Mouse (Mus musculus) forebrain, embryonic 16.5 days (tissue): ENCODE results near the gene Arntl2. TPM values are rescaled to one million over a fixed set of nuclear protein-coding genes. Genes with fewer than 3 reads are reported as not detected.

ENCODE experiments used
- ATAC-seq: fragments of 200-750 bp; cut with Nextera tagmentation; 2 replicates; pipeline ENCODE4 v1.8.0; 2017; ENCODE audit warnings: mild to moderate bottlenecking, moderate library complexity
- H3K27ac ChIP-seq: fragments of 300-500 bp; sonication (generic); 2 replicates; pipeline ENCODE4 v1.5.1; 2014; ENCODE audit warnings: low read length, control low read depth
- H3K27me3 ChIP-seq: fragments of 300-500 bp; sonication (generic); replicated peaks from 2 replicates; pipeline ENCODE4 v1.6.1; 2014; ENCODE audit warnings: low read length; ENCODE audit not compliant: control insufficient read depth, insufficient read depth
- H3K36me3 ChIP-seq: fragments of 300-500 bp; sonication (generic); 2 replicates; pipeline ENCODE4 v1.6.1; 2014; ENCODE audit not compliant: control insufficient read depth, insufficient read depth
- H3K4me1 ChIP-seq: fragments of 300-500 bp; sonication (generic); replicated peaks from 2 replicates; pipeline ENCODE4 v1.6.1; 2014; ENCODE audit warnings: low read length; ENCODE audit not compliant: control insufficient read depth, insufficient read depth
- H3K4me2 ChIP-seq: fragments of 300-500 bp; sonication (generic); 2 replicates; pipeline ENCODE4 v1.6.1; 2014; ENCODE audit warnings: mild to moderate bottlenecking, low read length, control low read depth
- H3K4me3 ChIP-seq: fragments of 300-500 bp; sonication (generic); replicated peaks from 2 replicates; pipeline ENCODE4 v1.5.1; 2014; ENCODE audit warnings: mild to moderate bottlenecking, low read length, control low read depth
- H3K9ac ChIP-seq: fragments of 300-500 bp; sonication (generic); replicated peaks from 2 replicates; pipeline ENCODE4 v1.6.1; 2014; ENCODE audit warnings: low read depth, low read length, control low read depth
- H3K9me3 ChIP-seq: fragments of 300-500 bp; sonication (generic); 2 replicates; pipeline ENCODE4 v1.6.1; 2016; ENCODE audit warnings: low read length; ENCODE audit not compliant: control insufficient read depth
- WGBS: fragments of 180-500 bp; shearing (Covaris S2); extraction: QIAGEN DNeasy Blood & Tissue Kit; methylation state at CpG from one replicate; pipeline ENCODE4 v1.1.7; 2014; 5-methylcytosine and 5-hydroxymethylcytosine counted together
- polyA plus RNA-seq: library from polyadenylated mRNA; unstranded; fragments of >200 nt; fragmentation: Nextera tagmentation; extraction: Ambion mirVana; gene quantifications from 2 replicates; pipeline ENCODE4 v1.2.1, GENCODE M21; 2015

Gene Arntl2
- polyA plus RNA-seq, result 3.1 and 5.1 TPM in 2 replicates

- 3% methylated on average over 36 of the region's 36 CpGs for WGBS
Measured at GRCm38 (mm10) chr6:146795924-146796545, at the start of gene Arntl2. Arntl2 (plus strand) TSS chr6:146796055.

GRCm38 (mm10) chr6:146746577-146746976, 49.3 kb upstream of the Arntl2 start:
- 62% methylated on average over 5 of the region's 5 CpGs for WGBS

More at GRCm38 (mm10) chr6:146795924-146796545, at the start of gene Arntl2:
- Histone ChIP-seq H3K9ac (peak within 1 kb of the TSS; percentile 67), H3K4me3 (peak within 1 kb of the TSS; percentile 56), H3K27me3 (peaks cover 4% of the 10 kb centered on the region; the same call in 1 of the 2 replicates), H3K36me3 (no peaks in the 10 kb centered on the region), H3K4me2 (peak within 1 kb of the TSS; percentile 75), H3K4me1 (peaks cover 10% of the 10 kb centered on the region), H3K9me3 (no peaks in the 10 kb centered on the region), H3K27ac (no peak within 1 kb of the TSS)
- ATAC-seq, result peak; percentile 99

GRCm38 (mm10) chr6:146747057-146747456, 48.8 kb upstream of the Arntl2 start:
- no peaks in the 10 kb centered on the region for H3K9me3 ChIP-seq
- H3K27ac ChIP-seq, result no peak overlapping the region
- peaks cover 5% of the 10 kb centered on the region for H3K4me1 ChIP-seq
- no peak overlapping the region for H3K9ac ChIP-seq
- H3K27me3 ChIP-seq, result no peaks in the 10 kb centered on the region
- H3K36me3 ChIP-seq, result no peaks in the 10 kb centered on the region
- no peak overlapping the region for H3K4me3 ChIP-seq
- H3K4me2 ChIP-seq, result no peak overlapping the region
- no peak for ATAC-seq

More at GRCm38 (mm10) chr6:146746577-146746976, 49.3 kb upstream of the Arntl2 start:
- Histone ChIP-seq H3K9me3 (no peaks in the 10 kb centered on the region), H3K4me2 (no peak overlapping the region), H3K4me3 (no peak overlapping the region), H3K9ac (no peak overlapping the region), H3K27ac (no peak overlapping the region), H3K36me3 (no peaks in the 10 kb centered on the region), H3K4me1 (peaks cover 5% of the 10 kb centered on the region), H3K27me3 (no peaks in the 10 kb centered on the region)
- ATAC-seq, result no peak

DNA sequence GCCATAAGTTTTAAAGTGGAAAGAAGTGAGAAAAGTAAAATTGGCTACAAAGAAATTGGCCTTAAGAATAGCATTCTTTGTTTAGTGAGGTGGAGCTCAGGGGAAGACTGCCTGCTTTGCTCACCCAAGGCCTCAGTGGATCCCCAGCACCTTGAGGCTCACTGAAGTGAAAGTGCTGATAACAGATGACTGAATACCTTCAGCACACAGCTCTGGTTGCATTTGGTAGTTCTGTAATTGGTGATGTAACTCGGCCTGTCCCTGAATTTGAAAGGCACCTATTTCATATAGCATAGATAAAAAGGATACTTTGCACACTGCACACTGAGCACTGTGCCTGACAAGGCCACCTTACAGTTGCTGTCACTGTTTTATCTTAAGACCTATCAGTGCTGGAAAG, 47.6 kb upstream of the Arntl2 start:
- Histone ChIP-seq H3K27me3 (no peaks in the 10 kb centered on the region), H3K9me3 (no peaks in the 10 kb centered on the region), H3K4me2 (no peak overlapping the region), H3K4me1 (peaks cover 5% of the 10 kb centered on the region), H3K4me3 (no peak overlapping the region), H3K9ac (no peak overlapping the region), H3K27ac (no peak overlapping the region), H3K36me3 (no peaks in the 10 kb centered on the region)
- WGBS, result 97% methylated on average over 1 of the region's 1 CpGs
- no peak for ATAC-seq

DNA sequence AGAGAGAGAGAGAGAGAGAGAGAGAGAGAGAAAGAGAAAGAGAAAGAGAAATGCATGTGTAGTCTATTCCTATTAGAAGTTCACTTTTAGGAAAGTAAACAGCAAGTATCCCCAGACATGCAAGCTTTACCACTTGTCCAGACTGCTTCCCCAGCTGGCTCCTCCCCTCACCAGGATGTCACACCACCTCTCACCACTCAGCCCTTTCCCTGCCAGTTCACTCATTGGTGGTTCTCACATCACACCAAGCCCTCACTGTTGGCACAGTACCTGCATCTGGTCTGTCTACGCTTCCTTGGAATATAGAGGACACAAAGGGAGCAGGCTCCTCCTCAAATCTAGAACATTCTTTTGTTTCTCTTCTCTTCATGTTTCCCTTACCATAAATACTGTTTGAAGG, 44.2 kb upstream of the Arntl2 start:
- Histone ChIP-seq H3K9ac (no peak overlapping the region), H3K27ac (no peak overlapping the region), H3K36me3 (no peaks in the 10 kb centered on the region), H3K27me3 (no peaks in the 10 kb centered on the region), H3K4me1 (peaks cover 2% of the 10 kb centered on the region), H3K4me2 (no peak overlapping the region), H3K9me3 (no peaks in the 10 kb centered on the region), H3K4me3 (no peak overlapping the region)
- ATAC-seq, result peak; percentile 50
- 50% methylated on average over 1 of the region's 1 CpGs for WGBS

GRCm38 (mm10) chr6:146752178-146752577, 43.7 kb upstream of the Arntl2 start:
- no peaks in the 10 kb centered on the region for H3K9me3 ChIP-seq
- no peak overlapping the region for H3K9ac ChIP-seq
- H3K27me3 ChIP-seq, result no peaks in the 10 kb centered on the region
- no peak overlapping the region for H3K4me2 ChIP-seq
- no peak for ATAC-seq
- no peak overlapping the region for H3K4me3 ChIP-seq
- H3K4me1 ChIP-seq, result no peaks in the 10 kb centered on the region
- H3K27ac ChIP-seq, result no peak overlapping the region
- WGBS, result 93% methylated on average over 2 of the region's 2 CpGs
- no peaks in the 10 kb centered on the region for H3K36me3 ChIP-seq

GRCm38 (mm10) chr6:146752612-146753011, 43.2 kb upstream of the Arntl2 start:
- WGBS, result 42% methylated on average over 1 of the region's 1 CpGs
- no peak for ATAC-seq
- Histone ChIP-seq H3K27ac (no peak overlapping the region), H3K9ac (no peak overlapping the region), H3K9me3 (no peaks in the 10 kb centered on the region), H3K27me3 (no peaks in the 10 kb centered on the region), H3K36me3 (no peaks in the 10 kb centered on the region), H3K4me1 (no peaks in the 10 kb centered on the region), H3K4me2 (no peak overlapping the region), H3K4me3 (no peak overlapping the region)

DNA sequence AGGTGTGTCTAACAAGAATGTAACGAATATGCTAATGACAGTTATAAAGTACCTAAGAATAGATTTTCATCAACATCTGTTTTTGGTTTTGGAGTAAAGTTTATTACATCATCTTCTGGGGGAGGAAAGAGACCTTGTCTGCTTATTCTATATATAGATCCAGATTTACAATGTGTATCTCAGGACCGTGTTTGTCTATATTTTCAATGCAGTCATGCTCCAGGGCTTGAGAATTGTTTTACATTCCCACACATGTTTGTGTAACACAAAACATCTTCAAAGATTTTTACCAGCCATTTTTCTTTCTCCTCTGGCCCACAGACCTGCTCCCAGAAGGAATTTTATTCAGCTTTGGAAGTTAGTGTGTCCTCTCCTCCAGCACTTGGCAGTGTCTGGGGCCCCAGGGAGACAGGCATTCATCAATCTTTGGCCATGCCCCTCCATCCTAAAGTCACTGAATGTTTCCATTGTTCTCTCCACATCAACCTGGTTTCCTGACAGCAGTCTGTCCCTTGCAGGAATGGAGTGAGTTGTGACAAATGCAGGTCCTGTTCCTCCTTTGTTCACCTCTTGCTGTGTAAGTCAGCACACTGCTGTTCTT, 42.2 kb upstream of the Arntl2 start:
- WGBS, result 86% methylated on average over 2 of the region's 2 CpGs
- Histone ChIP-seq H3K27ac (no peak overlapping the region), H3K4me3 (no peak overlapping the region), H3K27me3 (no peaks in the 10 kb centered on the region), H3K4me2 (no peak overlapping the region), H3K9ac (no peak overlapping the region), H3K4me1 (no peaks in the 10 kb centered on the region), H3K36me3 (no peaks in the 10 kb centered on the region), H3K9me3 (no peaks in the 10 kb centered on the region)
- no peak for ATAC-seq

GRCm38 (mm10) chr6:146755136-146755535, 40.7 kb upstream of the Arntl2 start:
- WGBS, result 91% methylated on average over 2 of the region's 2 CpGs
- no peak for ATAC-seq

More at GRCm38 (mm10) chr6:146755136-146755535, 40.7 kb upstream of the Arntl2 start:
- H3K4me3 ChIP-seq, result no peak overlapping the region
- H3K4me2 ChIP-seq, result no peak overlapping the region
- H3K9me3 ChIP-seq, result no peaks in the 10 kb centered on the region
- no peaks in the 10 kb centered on the region for H3K27me3 ChIP-seq
- H3K36me3 ChIP-seq, result 0 out of 2 replicates have a peak, but pooled peaks cover under 1% of the 10 kb centered on the region
- no peak overlapping the region for H3K9ac ChIP-seq
- H3K27ac ChIP-seq, result no peak overlapping the region
- no peaks in the 10 kb centered on the region for H3K4me1 ChIP-seq
